Mouse (Mus musculus): Measurements from ENCODE around the gene Gm15107.
"Not testable (repeated sequence)": the region's sequence is repeated elsewhere in the genome, so short reads cannot be mapped to it uniquely, and the experiment has no call there.

Gm15107 gene

GRCm38 (mm10) chrX:148180424-148180823 is at the start of gene Gm15107:
TSS of gene Gm15107 (plus strand) at chrX:148180724.
- not testable (repeated sequence) for DNase-seq

Data from kidney, adult 18-20 months (tissue).